Mouse (Mus musculus) liver, adult 2 months (tissue): Measurements from ENCODE around the gene Mc1r. TPM values are rescaled to one million over a fixed set of nuclear protein-coding genes. Genes with fewer than 3 reads are reported as not detected.
"Not testable (repeated sequence)": the region's sequence is repeated elsewhere in the genome, so short reads cannot be mapped to it uniquely, and the experiment has no call there.

Experiments
- DNase-seq: peaks from one replicate; pipeline ENCODE4 v3.0.0-alpha.2; 2011; ENCODE audit warnings: low read depth, low spot score; ENCODE audit errors: extremely low read depth
- H3K27ac ChIP-seq: fragments of 200-500 bp; replicated peaks from 2 replicates; pipeline ENCODE4 v1.5.1; 2012; ENCODE audit warnings: low read depth, mild to moderate bottlenecking, control low read depth, inconsistent platforms, low read length; ENCODE audit not compliant: insufficient read depth
- H3K27me3 ChIP-seq: fragments of 200-500 bp; 2 replicates; pipeline ENCODE4 v1.6.1; 2012; ENCODE audit warnings: mild to moderate bottlenecking, moderate library complexity, low read length, inconsistent platforms; ENCODE audit not compliant: control insufficient read depth, insufficient read depth
- H3K36me3 ChIP-seq: fragments of 200-500 bp; 2 replicates; pipeline ENCODE4 v1.6.1; 2012; ENCODE audit warnings: low read length, inconsistent platforms; ENCODE audit not compliant: control insufficient read depth, insufficient read depth
- H3K4me1 ChIP-seq: fragments of 200-500 bp; 2 replicates; pipeline ENCODE4 v1.6.1; 2011; ENCODE audit warnings: low read length; ENCODE audit not compliant: control insufficient read depth, insufficient read depth
- H3K4me3 ChIP-seq: fragments of 200-500 bp; 2 replicates; pipeline ENCODE4 v1.5.1; 2011; ENCODE audit warnings: low read depth, mild to moderate bottlenecking, control low read depth, low read length, moderate library complexity; ENCODE audit not compliant: insufficient read depth
- H3K79me2 ChIP-seq: fragments of 200-500 bp; 2 replicates; pipeline ENCODE4 v1.6.1; 2012; ENCODE audit warnings: inconsistent platforms, mild to moderate bottlenecking, low read length, moderate library complexity; ENCODE audit not compliant: control insufficient read depth, insufficient read depth
- H3K9ac ChIP-seq: fragments of 200-500 bp; 2 replicates; pipeline ENCODE4 v1.6.1; 2012; ENCODE audit warnings: low read depth, mild to moderate bottlenecking, control low read depth, inconsistent platforms, low read length
- CTCF ChIP-seq: fragments of 200-500 bp; IDR thresholded peaks from 2 replicates; pipeline ENCODE4 v1.5.1; 2011; ENCODE audit warnings: low read depth, low read length, control low read depth
- POLR2A ChIP-seq: fragments of 200-500 bp; IDR thresholded peaks from 2 replicates; pipeline ENCODE4 v1.6.1; 2011; ENCODE audit warnings: low read length, control low read depth; ENCODE audit not compliant: insufficient read depth; ENCODE audit errors: extremely low read depth
- WGBS: fragments of 180-500 bp; shearing (Covaris S2); methylation state at CpG from one replicate; pipeline ENCODE4 v1.1.7; 2018; 5-methylcytosine and 5-hydroxymethylcytosine counted together
- polyA plus RNA-seq: library from polyadenylated mRNA; depleted of rRNA; stranded (reverse); fragments of >200 nt; gene quantifications from 2 replicates; pipeline ENCODE4 v1.2.3, GENCODE M21; 2012
- total RNA-seq: library from RNA; depleted of rRNA; stranded (reverse); fragments of >200 nt; gene quantifications from 2 replicates; pipeline ENCODE4 v1.2.3, GENCODE M21; 2014

Gene Mc1r
- total and polyA plus RNA-seq, 2 experiments = not detected

DNA sequence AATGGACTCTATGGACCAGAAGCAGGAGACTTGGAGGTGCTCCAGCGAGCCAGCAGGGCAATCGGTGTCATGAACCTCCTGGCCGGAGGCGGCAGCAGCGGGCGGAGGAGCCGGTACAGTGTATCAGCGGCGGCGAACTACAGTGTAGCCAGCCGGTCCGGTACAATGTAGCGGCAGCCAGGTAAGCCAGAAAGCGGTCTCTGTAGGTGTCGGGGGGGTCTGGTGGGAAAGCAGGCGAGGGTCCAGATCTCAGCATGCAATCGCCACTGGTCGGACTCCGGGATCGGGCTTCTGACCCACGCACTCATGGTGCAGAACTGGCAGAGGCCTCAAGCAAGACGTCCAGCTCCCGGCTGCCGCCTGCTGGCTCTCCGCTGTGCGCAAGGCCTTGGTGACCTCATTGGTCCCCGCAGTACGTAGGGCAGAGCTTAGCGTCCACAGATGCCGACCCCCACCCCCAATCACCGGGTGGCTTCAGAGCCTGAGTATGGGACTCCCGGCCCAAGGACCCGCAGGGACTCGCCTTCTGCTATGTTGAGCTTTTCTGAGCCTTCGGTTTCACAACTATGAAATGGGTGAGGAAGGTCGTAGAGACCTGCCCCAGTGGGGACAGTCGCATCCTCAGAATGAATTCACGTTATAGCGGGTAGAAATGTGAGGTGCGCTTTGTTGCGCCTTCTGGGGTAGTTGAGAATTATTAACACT, 36.1 kb downstream of the Mc1r start:
- Histone ChIP-seq H3K4me3 (peak overlapping the region; percentile 96), H3K27me3 (no peaks in the 10 kb centered on the region), H3K27ac (peak overlapping the region; percentile 94), H3K79me2 (peaks cover 3% of the 10 kb centered on the region; the same call in 1 of the 2 replicates), H3K9ac (peak overlapping the region; percentile 95), H3K4me1 (peaks cover 7% of the 10 kb centered on the region), H3K36me3 (no peaks in the 10 kb centered on the region)
- under 1% methylated on average over 41 of the region's 41 CpGs for WGBS
- TF ChIP-seq CTCF (peak; percentile 87), POLR2A (no peak)
- DNase-seq = peak; percentile 85

DNA sequence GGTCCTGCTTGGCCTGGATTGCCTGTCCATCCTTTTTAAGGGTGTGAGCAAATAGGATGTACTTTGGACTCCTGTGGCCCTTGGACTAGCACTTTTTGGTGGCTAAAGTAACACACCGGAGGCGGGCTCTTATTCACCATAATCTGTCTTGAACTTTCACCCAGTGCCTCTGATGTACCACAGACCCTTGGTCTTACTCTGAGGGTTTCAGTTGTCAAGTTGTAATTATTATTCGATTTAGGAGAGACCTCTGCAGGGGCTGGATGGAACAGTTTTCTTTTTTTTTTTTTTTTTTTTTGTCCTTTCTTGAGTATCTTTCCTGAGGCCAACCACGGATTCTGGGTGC, 36.6 kb downstream of the Mc1r start:
- Histone ChIP-seq H3K4me3 (peak overlapping the region; percentile 96), H3K9ac (peak overlapping the region; percentile 95), H3K27me3 (no peaks in the 10 kb centered on the region), H3K27ac (peak overlapping the region; percentile 94), H3K79me2 (peaks cover 3% of the 10 kb centered on the region; the same call in 1 of the 2 replicates), H3K4me1 (peaks cover 7% of the 10 kb centered on the region), H3K36me3 (no peaks in the 10 kb centered on the region)
- whole genome bisulfite sequencing = 11% methylated on average over 4 of the region's 4 CpGs
- peak; percentile 83 for DNase-seq
- TF ChIP-seq CTCF (no peak), POLR2A (no peak)

DNA sequence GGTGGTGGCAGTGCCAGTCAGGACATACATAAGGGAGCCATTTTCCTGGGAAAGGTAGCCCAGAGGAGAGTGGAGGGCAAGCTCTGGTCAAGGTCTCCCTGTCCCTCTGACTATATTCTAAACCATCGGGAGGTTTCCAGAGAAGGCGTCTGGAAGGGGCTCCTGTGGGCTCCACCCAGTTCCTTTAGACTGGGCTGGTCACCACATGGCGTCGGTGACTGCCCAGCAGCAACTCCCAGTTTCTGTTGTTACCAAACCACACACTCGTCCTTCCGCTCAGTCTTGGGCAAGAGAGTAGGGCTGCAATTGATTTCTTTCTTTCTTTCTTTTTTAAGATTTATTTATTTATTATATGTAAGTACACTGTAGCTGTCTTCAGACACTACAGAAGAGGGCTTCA, 37.2 kb downstream of the Mc1r start:
- Histone ChIP-seq H3K79me2 (peaks cover 3% of the 10 kb centered on the region; the same call in 1 of the 2 replicates), H3K9ac (peak overlapping the region; percentile 25; the same call in 1 of the 2 replicates), H3K4me1 (peaks cover 7% of the 10 kb centered on the region), H3K27ac (peak overlapping the region; percentile 72; the same call in 1 of the 2 replicates), H3K4me3 (no peak overlapping the region), H3K36me3 (no peaks in the 10 kb centered on the region), H3K27me3 (no peaks in the 10 kb centered on the region)
- TF ChIP-seq CTCF = no peak
- TF ChIP-seq POLR2A = no peak
- WGBS = 77% methylated on average over 6 of the region's 6 CpGs
- DNase-seq = no peak

DNA sequence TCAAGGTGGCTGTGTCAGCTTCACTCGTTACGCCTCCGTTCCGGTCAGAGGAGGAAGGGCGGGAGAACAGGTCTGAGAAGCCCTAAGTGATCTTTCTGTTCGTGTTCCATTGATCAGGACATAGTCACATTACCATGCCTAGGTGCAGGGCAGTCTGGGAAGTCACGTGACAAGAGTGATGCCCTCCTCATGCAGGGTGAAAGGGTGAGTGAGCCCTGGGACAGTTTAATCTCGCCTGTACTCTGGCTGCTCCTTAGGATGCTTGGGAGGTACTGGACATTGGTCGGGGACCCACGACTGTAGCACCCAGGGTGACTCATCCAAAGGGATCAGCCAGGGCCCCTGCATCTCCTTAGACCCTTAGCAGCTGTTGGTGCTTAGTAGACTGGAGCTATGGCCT, 39.1 kb downstream of the Mc1r start:
- no peak overlapping the region for H3K9ac ChIP-seq
- H3K79me2 ChIP-seq = peaks cover 3% of the 10 kb centered on the region; the same call in 1 of the 2 replicates
- 89% methylated on average over 10 of the region's 10 CpGs for WGBS
- H3K27ac ChIP-seq = no peak overlapping the region
- TF ChIP-seq CTCF = no peak
- TF ChIP-seq POLR2A = no peak
- DNase-seq = no peak
- peaks cover 7% of the 10 kb centered on the region for H3K4me1 ChIP-seq
- H3K36me3 ChIP-seq = no peaks in the 10 kb centered on the region; the same call in 1 of the 2 replicates
- H3K27me3 ChIP-seq = no peaks in the 10 kb centered on the region
- H3K4me3 ChIP-seq = no peak overlapping the region

DNA sequence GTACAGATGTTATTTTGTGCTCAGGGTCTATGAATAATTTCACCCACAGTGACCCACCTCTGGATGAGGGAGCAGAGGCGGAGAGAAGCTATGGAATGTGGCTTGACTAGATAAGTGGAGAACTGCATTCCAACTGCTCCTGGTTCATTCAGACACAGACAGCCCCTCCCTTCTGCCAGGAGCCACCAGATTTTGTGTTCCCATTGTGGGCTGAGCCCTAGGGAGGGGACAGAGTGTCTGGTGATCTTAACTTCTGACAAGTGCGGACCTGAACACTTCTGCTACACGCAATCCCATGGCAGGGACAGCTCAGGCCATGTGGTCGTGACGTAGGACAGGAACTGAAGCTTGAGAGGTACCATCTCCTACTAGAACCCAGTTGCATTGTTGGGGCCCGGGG, 39.9 kb downstream of the Mc1r start:
- Histone ChIP-seq H3K27ac (no peak overlapping the region), H3K9ac (no peak overlapping the region), H3K4me3 (no peak overlapping the region), H3K27me3 (no peaks in the 10 kb centered on the region), H3K79me2 (peaks cover 3% of the 10 kb centered on the region; the same call in 1 of the 2 replicates), H3K36me3 (no peaks in the 10 kb centered on the region; the same call in 1 of the 2 replicates), H3K4me1 (peaks cover 7% of the 10 kb centered on the region)
- WGBS = 92% methylated on average over 6 of the region's 6 CpGs
- TF ChIP-seq CTCF = no peak
- TF ChIP-seq POLR2A = no peak
- DNase-seq = no peak

DNA sequence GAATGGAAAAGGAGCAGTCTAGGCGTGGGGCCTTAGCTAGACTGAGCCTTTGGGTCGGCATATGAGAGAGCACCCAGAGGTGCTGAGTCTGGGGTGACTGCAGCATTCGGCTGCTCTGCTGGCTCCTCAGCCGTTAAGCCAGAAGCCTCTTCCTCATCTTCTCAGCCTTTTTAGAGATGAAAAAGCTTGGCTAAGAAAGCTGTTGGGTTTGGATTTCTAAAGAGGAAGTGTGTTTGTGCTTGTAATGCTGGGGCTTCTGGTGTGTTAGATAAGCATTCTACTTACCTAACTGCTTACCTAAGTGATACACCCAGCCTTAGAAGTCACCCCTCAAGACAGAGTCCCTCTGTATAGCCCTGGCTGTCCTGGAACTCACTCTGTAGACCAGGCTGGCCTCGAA, 43.9 kb downstream of the Mc1r start:
- no peak for DNase-seq
- H3K79me2 ChIP-seq = peaks cover 3% of the 10 kb centered on the region; the same call in 1 of the 2 replicates
- no peak for TF ChIP-seq CTCF
- TF ChIP-seq POLR2A = no peak
- no peak overlapping the region for H3K4me3 ChIP-seq
- H3K36me3 ChIP-seq = peaks cover 15% of the 10 kb centered on the region
- H3K9ac ChIP-seq = no peak overlapping the region
- 93% methylated on average over 5 of the region's 5 CpGs for WGBS
- H3K4me1 ChIP-seq = no peaks in the 10 kb centered on the region
- no peaks in the 10 kb centered on the region for H3K27me3 ChIP-seq
- H3K27ac ChIP-seq = no peak overlapping the region

DNA sequence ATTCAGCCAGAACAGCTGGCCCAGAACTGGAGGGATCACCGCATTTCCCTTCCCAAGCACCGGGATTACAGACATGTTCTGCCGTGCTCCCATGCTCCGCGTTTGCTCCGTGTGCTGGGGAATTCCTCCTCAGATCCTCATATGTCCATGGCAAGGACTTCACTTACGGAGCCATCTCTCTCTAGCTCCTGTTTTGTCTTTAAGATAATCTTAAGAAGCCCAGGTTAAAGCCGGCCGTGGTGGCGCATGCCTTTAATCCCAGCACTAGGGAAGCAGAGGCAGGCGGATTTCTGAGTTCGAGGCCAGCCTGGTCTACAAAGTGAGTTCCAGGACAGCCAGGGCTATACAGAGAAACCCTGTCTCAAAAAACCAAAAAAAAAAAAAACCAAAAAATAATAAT, 44.8 kb downstream of the Mc1r start:
- H3K27ac ChIP-seq, DNase-seq, H3K4me1 ChIP-seq, H3K4me3 ChIP-seq, H3K79me2 ChIP-seq, H3K27me3 ChIP-seq, H3K9ac ChIP-seq: not testable (repeated sequence)
- H3K36me3 ChIP-seq = peaks cover 15% of the 10 kb centered on the region
- 96% methylated on average over 12 of the region's 12 CpGs for WGBS
